Mouse (Mus musculus) brain, embryonic 14.5 days (tissue): ENCODE results near the gene Ebf1.

ENCODE experiments used
- CTCF ChIP-seq: fragments of 200-500 bp; IDR thresholded peaks from 2 replicates; pipeline ENCODE4 v1.5.1; 2012; ENCODE audit warnings: inconsistent platforms, mild to moderate bottlenecking, moderate library complexity, borderline replicate concordance; ENCODE audit not compliant: insufficient read depth, insufficient read length; ENCODE audit errors: extremely low read depth
- POLR2A ChIP-seq: fragments of 200-500 bp; IDR thresholded peaks from 2 replicates; pipeline ENCODE4 v1.6.1; 2012; ENCODE audit warnings: mild to moderate bottlenecking, inconsistent platforms, borderline replicate concordance; ENCODE audit not compliant: poor library complexity, insufficient read depth, insufficient read length, severe bottlenecking; ENCODE audit errors: extremely low read depth

DNA sequence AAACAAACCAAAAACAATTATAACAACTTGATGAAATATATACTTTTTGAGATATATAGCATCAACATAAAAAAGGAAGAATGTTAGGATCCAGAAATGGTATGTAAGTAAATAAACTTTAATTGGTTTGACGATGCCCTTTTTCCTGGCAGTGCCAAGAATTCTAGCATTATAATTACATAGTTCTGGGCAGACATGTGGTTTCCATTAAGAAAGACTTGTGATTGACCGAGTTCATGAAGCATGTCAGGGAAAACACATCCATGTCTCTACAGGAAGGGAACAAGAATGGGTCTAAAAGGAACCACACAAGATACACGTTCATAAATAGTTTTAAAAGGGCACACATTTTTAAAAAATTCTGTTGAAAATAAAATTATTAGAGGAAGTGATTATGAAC is 110.3 kb downstream of the Ebf1 start:
- TF ChIP-seq CTCF (no peak), POLR2A (no peak)
